Comparison of ENCODE assay signal across 8 mouse cellular contexts in the genomic region with DNA sequence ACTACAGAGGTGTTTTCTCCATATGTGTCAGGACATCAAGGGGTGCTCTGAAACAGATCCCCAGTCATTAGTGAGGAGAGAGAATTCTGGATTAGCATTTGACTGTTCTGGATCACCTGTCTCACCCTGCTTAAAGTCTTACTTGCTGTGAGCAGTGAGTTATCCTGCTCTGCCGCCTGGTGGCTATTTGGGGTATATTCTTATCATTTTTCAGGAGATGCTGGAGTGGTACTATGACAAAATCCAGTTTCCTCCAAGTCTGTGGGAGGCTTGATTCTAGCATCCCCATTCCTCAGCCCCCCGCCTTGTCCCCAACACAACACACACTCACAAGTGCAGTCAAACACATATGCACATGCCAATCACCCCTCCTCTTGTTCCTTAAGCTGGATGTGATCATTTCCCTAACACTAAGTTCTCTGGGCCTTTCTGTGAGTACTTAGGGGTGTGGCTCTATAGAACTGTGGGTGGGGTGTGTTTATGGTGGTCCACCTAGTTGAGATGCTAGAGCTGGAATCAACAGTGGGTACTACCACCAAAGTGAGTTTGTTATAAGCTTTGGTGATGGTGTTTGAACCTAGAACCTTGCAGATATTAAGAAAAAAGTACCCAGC.
DNase-seq lines count a peak whose midpoint lies in the region; ATAC-seq and TF ChIP-seq lines count a peak whose summit lies in the region.

No protein-coding gene starts in this region.

- peak; percentile 82 for TF ChIP-seq CTCF in gastrocnemius, adult 2 months (IDR thresholded peaks at IDR 0.05)

- H3K4me1 ChIP-seq in kidney, embryonic 15.5 days, result peaks cover 2% of the 10 kb centered on the region; the same call in 1 of the 2 replicates
- no peaks in the 10 kb centered on the region for H3K4me1 ChIP-seq in limb, embryonic 10.5 days

- peak; percentile 57 for DNase-seq in ovary, postnatal 14 days (ENCODE audit: low spot score)
- no peak for DNase-seq in ovary, adult 18-20 months (ENCODE audit: low spot score)
- DNase-seq in cerebellum, postnatal 36 days, result peak; percentile 6 to 27
- DNase-seq in gastrocnemius, adult 2 months, result peak; percentile 47
- peak; percentile 44 for DNase-seq in limb, embryonic 10.5 days (ENCODE audit: low spot score)
- peak; percentile 74 for DNase-seq in retina, postnatal 1 day

- H3K27me3 ChIP-seq in kidney, embryonic 15.5 days, result no peaks in the 10 kb centered on the region
- no peaks in the 10 kb centered on the region for H3K27me3 ChIP-seq in limb, embryonic 10.5 days (ENCODE audit: low read depth, poor library complexity, severe bottlenecking)

- no peak overlapping the region for H3K4me2 ChIP-seq in kidney, embryonic 15.5 days

- H3K36me3 ChIP-seq in kidney, embryonic 15.5 days, result no peaks in the 10 kb centered on the region
- H3K36me3 ChIP-seq in limb, embryonic 10.5 days, result no peaks in the 10 kb centered on the region

- H3K27ac ChIP-seq in gastrocnemius, adult 2 months, result no peak overlapping the region
- no peak overlapping the region for H3K27ac ChIP-seq in kidney, embryonic 15.5 days
- no peak overlapping the region for H3K27ac ChIP-seq in limb, embryonic 10.5 days

- no peak overlapping the region for H3K4me3 ChIP-seq in gastrocnemius, adult 2 months
- H3K4me3 ChIP-seq in kidney, embryonic 15.5 days (replicated peaks), result no peak overlapping the region
- no peak overlapping the region for H3K4me3 ChIP-seq in limb, embryonic 10.5 days

- no peaks in the 10 kb centered on the region for H3K9me3 ChIP-seq in kidney, embryonic 15.5 days (replicated peaks)
- no peaks in the 10 kb centered on the region for H3K9me3 ChIP-seq in limb, embryonic 10.5 days (replicated peaks)

- 22% methylated on average over 2 of the region's 2 CpGs for WGBS in kidney, embryonic 15.5 days
- WGBS in limb, embryonic 10.5 days, result 23% methylated on average over 2 of the region's 2 CpGs

- intact Hi-C loops in gastrocnemius, adult 2 months (cut with DNase I), result loop anchor here (1.0 to 5.0 kb wide), 3 partner anchors 61 to 426 kb away; no protein-coding TSS in a partner anchor

- ATAC-seq in kidney, embryonic 15.5 days (replicated peaks; ENCODE audit: low FRiP score), result peak; percentile 49
- ATAC-seq in megakaryocyte-erythroid progenitor cell, adult 5-6 weeks (replicated peaks; ENCODE audit: low FRiP score, low TSS enrichment, poor library complexity, severe bottlenecking), result no peak

- H3K9ac ChIP-seq in kidney, embryonic 15.5 days, result no peak overlapping the region
